Mouse (Mus musculus) splenic B cell, adult 2 months (primary cell): ENCODE measurements around the gene Fam20a.

ENCODE experiments used
- DNase-seq: peaks from one replicate; pipeline ENCODE4 v3.0.0-alpha.2; 2011; ENCODE audit warnings: low read depth, low spot score
- H3K27me3 ChIP-seq: 2 replicates; pipeline ENCODE4 v1.6.1; 2012; ENCODE audit warnings: mild to moderate bottlenecking, low read length, moderate library complexity, mixed read lengths; ENCODE audit not compliant: control insufficient read depth, poor library complexity, insufficient read depth, severe bottlenecking
- H3K36me3 ChIP-seq: 2 replicates; pipeline ENCODE4 v1.6.1; 2012; ENCODE audit warnings: mild to moderate bottlenecking, low read length, moderate library complexity, mixed read lengths; ENCODE audit not compliant: control insufficient read depth, poor library complexity, insufficient read depth, severe bottlenecking

The Fam20a gene

GRCm38 (mm10) chr11:109722711-109723110, 632 bp upstream of the Fam20a start:
- Histone ChIP-seq H3K27me3 (no peaks in the 10 kb centered on the region; the same call in 1 of the 2 replicates), H3K36me3 (no peaks in the 10 kb centered on the region)
- DNase-seq, result no peak

GRCm38 (mm10) chr11:109721320-109721780, 729 bp downstream of the Fam20a start:
- H3K36me3 ChIP-seq, result no peaks in the 10 kb centered on the region
- no peak for DNase-seq
- H3K27me3 ChIP-seq, result no peaks in the 10 kb centered on the region; the same call in 1 of the 2 replicates

- H3K27me3 ChIP-seq, result no peaks in the 10 kb centered on the region; the same call in 1 of the 2 replicates
- no peak for DNase-seq
- no peaks in the 10 kb centered on the region for H3K36me3 ChIP-seq
Measured at GRCm38 (mm10) chr11:109720809-109721319, 1.2 kb downstream of the Fam20a start.

- no peaks in the 10 kb centered on the region for H3K36me3 ChIP-seq
- no peaks in the 10 kb centered on the region; the same call in 1 of the 2 replicates for H3K27me3 ChIP-seq
- DNase-seq, result no peak
Measured at GRCm38 (mm10) chr11:109719399-109719798, 2.7 kb downstream of the Fam20a start.

GRCm38 (mm10) chr11:109717966-109718895, 3.8 kb downstream of the Fam20a start:
- Histone ChIP-seq H3K36me3 (no peaks in the 10 kb centered on the region), H3K27me3 (no peaks in the 10 kb centered on the region)
- no peak for DNase-seq

GRCm38 (mm10) chr11:109717448-109717847, 4.6 kb downstream of the Fam20a start:
- no peaks in the 10 kb centered on the region for H3K36me3 ChIP-seq
- no peaks in the 10 kb centered on the region for H3K27me3 ChIP-seq
- DNase-seq, result no peak

- DNase-seq, result no peak
- Histone ChIP-seq H3K27me3 (no peaks in the 10 kb centered on the region), H3K36me3 (no peaks in the 10 kb centered on the region)
Measured at GRCm38 (mm10) chr11:109716981-109717380, 5.1 kb downstream of the Fam20a start.

GRCm38 (mm10) chr11:109715311-109715781, 6.7 kb downstream of the Fam20a start:
- DNase-seq, result no peak
- Histone ChIP-seq H3K36me3 (no peaks in the 10 kb centered on the region), H3K27me3 (no peaks in the 10 kb centered on the region)

GRCm38 (mm10) chr11:109714341-109715247, 7.5 kb downstream of the Fam20a start:
- DNase-seq, result no peak
- Histone ChIP-seq H3K36me3 (no peaks in the 10 kb centered on the region), H3K27me3 (no peaks in the 10 kb centered on the region)

- no peaks in the 10 kb centered on the region for H3K36me3 ChIP-seq
- DNase-seq, result no peak
- H3K27me3 ChIP-seq, result no peaks in the 10 kb centered on the region
Measured at GRCm38 (mm10) chr11:109709501-109709900, 12.6 kb downstream of the Fam20a start.

- no peaks in the 10 kb centered on the region for H3K36me3 ChIP-seq
- H3K27me3 ChIP-seq, result no peaks in the 10 kb centered on the region
- DNase-seq, result no peak
Measured at GRCm38 (mm10) chr11:109708786-109709185, 13.3 kb downstream of the Fam20a start.

- H3K27me3 ChIP-seq, result no peaks in the 10 kb centered on the region
- no peaks in the 10 kb centered on the region for H3K36me3 ChIP-seq
- no peak for DNase-seq
Measured at GRCm38 (mm10) chr11:109707442-109707841, 14.6 kb downstream of the Fam20a start.

GRCm38 (mm10) chr11:109706586-109706985, 15.5 kb downstream of the Fam20a start:
- Histone ChIP-seq H3K36me3 (no peaks in the 10 kb centered on the region), H3K27me3 (no peaks in the 10 kb centered on the region)
- no peak for DNase-seq

GRCm38 (mm10) chr11:109706055-109706412, 16.0 kb downstream of the Fam20a start:
- no peak for DNase-seq
- H3K36me3 ChIP-seq, result no peaks in the 10 kb centered on the region
- H3K27me3 ChIP-seq, result no peaks in the 10 kb centered on the region
